Mouse (Mus musculus) megakaryocyte, embryonic 14.5 days (primary cell): ENCODE results near the gene C1s2. TPM values are rescaled to one million over a fixed set of nuclear protein-coding genes. Genes with fewer than 3 reads are reported as not detected.
"Not testable (repeated sequence)": the region's sequence is repeated elsewhere in the genome, so short reads cannot be mapped to it uniquely, and the experiment has no call there.

Source experiments
- H3K27me3 ChIP-seq: replicated peaks from 2 replicates; pipeline ENCODE3; 2012; ENCODE audit warnings: inconsistent platforms
- H3K36me3 ChIP-seq: replicated peaks from 2 replicates; pipeline ENCODE3; 2012; ENCODE audit warnings: low read length, inconsistent platforms, mixed read lengths
- H3K4me1 ChIP-seq: 2 replicates; pipeline ENCODE4 v1.6.1; 2012; ENCODE audit warnings: inconsistent platforms
- H3K4me3 ChIP-seq: replicated peaks from 2 replicates; pipeline ENCODE3; 2012; ENCODE audit warnings: moderate library complexity, mild to moderate bottlenecking, inconsistent platforms
- H3K9me3 ChIP-seq: 2 replicates; pipeline ENCODE4 v1.6.1; 2012; ENCODE audit warnings: inconsistent platforms
- FLI1 ChIP-seq: IDR thresholded peaks from 2 replicates; pipeline ENCODE4 v1.6.1; 2012; ENCODE audit warnings: low read length, inconsistent platforms, mixed read lengths
- GATA1 ChIP-seq: IDR thresholded peaks from 3 replicates; pipeline ENCODE4 v1.6.1; 2012; ENCODE audit warnings: mixed read lengths, low read length, inconsistent platforms, borderline replicate concordance
- polyA plus RNA-seq: library from polyadenylated mRNA; stranded (reverse); fragments of >175 nt; gene quantifications from 2 replicates; pipeline ENCODE4 v1.2.3, GENCODE M21; 2012; ENCODE audit warnings: low replicate concordance; ENCODE audit not compliant: insufficient read depth

The C1s2 gene
- polyA plus RNA-seq, 1 experiment = not detected

- Histone ChIP-seq H3K4me1 (peaks cover 3% of the 10 kb centered on the region; the same call in 1 of the 2 replicates), H3K4me3 (no peak overlapping the region), H3K27me3 (no peaks in the 10 kb centered on the region), H3K36me3 (no peaks in the 10 kb centered on the region), H3K9me3 (no peaks in the 10 kb centered on the region)
- TF ChIP-seq FLI1 = no peak
- TF ChIP-seq GATA1 = no peak
Observed at GRCm38 (mm10) chr6:124585761-124586160, 50.1 kb downstream of the C1s2 start.

- peaks cover 3% of the 10 kb centered on the region; the same call in 1 of the 2 replicates for H3K4me1 ChIP-seq
- no peak overlapping the region for H3K4me3 ChIP-seq
- no peak for TF ChIP-seq GATA1
- TF ChIP-seq FLI1 = no peak
- no peaks in the 10 kb centered on the region for H3K9me3 ChIP-seq
- no peaks in the 10 kb centered on the region for H3K36me3 ChIP-seq
- no peaks in the 10 kb centered on the region for H3K27me3 ChIP-seq
Observed at GRCm38 (mm10) chr6:124584935-124585334, 51.0 kb downstream of the C1s2 start.

- TF ChIP-seq GATA1 = no peak
- TF ChIP-seq FLI1 = no peak
- Histone ChIP-seq H3K9me3 (no peaks in the 10 kb centered on the region), H3K4me1 (no peaks in the 10 kb centered on the region)
Observed at GRCm38 (mm10) chr6:124582231-124582630, 53.7 kb downstream of the C1s2 start.

GRCm38 (mm10) chr6:124580155-124580554, 55.7 kb downstream of the C1s2 start:
- not testable (repeated sequence) for H3K36me3 ChIP-seq, H3K4me3 ChIP-seq, H3K4me1 ChIP-seq, H3K9me3 ChIP-seq, H3K27me3 ChIP-seq

More at GRCm38 (mm10) chr6:124582231-124582630, 53.7 kb downstream of the C1s2 start:
- no peak overlapping the region for H3K4me3 ChIP-seq
- peaks cover 4% of the 10 kb centered on the region for H3K27me3 ChIP-seq
- H3K36me3 ChIP-seq = no peaks in the 10 kb centered on the region

GRCm38 (mm10) chr6:124575155-124575678, 60.7 kb downstream of the C1s2 start:
- H3K4me3 ChIP-seq, H3K9me3 ChIP-seq, H3K36me3 ChIP-seq, H3K27me3 ChIP-seq, H3K4me1 ChIP-seq: not testable (repeated sequence)

Other genes starting within 250 kb of the C1s2 start
- gene Pex5, start 221.0 kb downstream of the C1s2 start, polyA plus RNA-seq = 4.7 and 7.5 TPM in 2 replicates
- 35.8 and 76.2 TPM in 2 replicates for gene Clstn3, start 171.3 kb downstream of the C1s2 start, polyA plus RNA-seq
- 0.96 TPM in 1 of 2 replicates, not detected in the other for gene C1rl, start 143.0 kb downstream of the C1s2 start, polyA plus RNA-seq
- 0.54 TPM in 1 of 2 replicates, not detected in the other for gene C1ra, start 123.7 kb downstream of the C1s2 start, polyA plus RNA-seq
- gene C1s1, start 93.7 kb downstream of the C1s2 start, polyA plus RNA-seq = 0.04 TPM in 1 of 2 replicates, not detected in the other
- gene C1rb, start 65.8 kb downstream of the C1s2 start, polyA plus RNA-seq = not detected in 2 replicates
- 119 and 190 TPM in 2 replicates for gene Lpcat3, start 26.9 kb upstream of the C1s2 start, polyA plus RNA-seq
- gene Emg1, start 76.1 kb upstream of the C1s2 start, polyA plus RNA-seq = 46.3 and 153 TPM in 2 replicates
- gene Phb2, start 76.3 kb upstream of the C1s2 start, polyA plus RNA-seq = 72.8 and 150 TPM in 2 replicates
- gene Ptpn6, start 102.6 kb upstream of the C1s2 start, polyA plus RNA-seq = 19.9 and 20.1 TPM in 2 replicates
- 11.7 and 65.2 TPM in 2 replicates for gene Grcc10, start 105.3 kb upstream of the C1s2 start, polyA plus RNA-seq
- gene Gm45234, start 119.9 kb upstream of the C1s2 start, polyA plus RNA-seq = 43.0 TPM in 1 of 2 replicates, not detected in the other
- 38.5 and 97.6 TPM in 2 replicates for gene Atn1, start 120.4 kb upstream of the C1s2 start, polyA plus RNA-seq
- gene Eno2, start 133.6 kb upstream of the C1s2 start, polyA plus RNA-seq = 5.8 and 6.2 TPM in 2 replicates
- gene Lrrc23, start 143.6 kb upstream of the C1s2 start, polyA plus RNA-seq = not detected in 2 replicates
- gene Spsb2, start 172.6 kb upstream of the C1s2 start, polyA plus RNA-seq = 42.5 and 52.2 TPM in 2 replicates
- gene Tpi1, start 178.2 kb upstream of the C1s2 start, polyA plus RNA-seq = 74.5 and 552 TPM in 2 replicates
- gene Usp5, start 193.4 kb upstream of the C1s2 start, polyA plus RNA-seq = 35.1 and 61.7 TPM in 2 replicates
- gene Cdca3, start 193.5 kb upstream of the C1s2 start, polyA plus RNA-seq = 27.2 and 32.4 TPM in 2 replicates
- gene Gnb3, start 204.2 kb upstream of the C1s2 start, polyA plus RNA-seq = not detected in 2 replicates
- gene P3h3, start 221.7 kb upstream of the C1s2 start, polyA plus RNA-seq = 5.5 TPM in 1 of 2 replicates, not detected in the other
- gene Gpr162, start 227.9 kb upstream of the C1s2 start, polyA plus RNA-seq = 0.82 and 7.7 TPM in 2 replicates